Mouse (Mus musculus): ENCODE measurements around the gene Coro1b. TPM values are rescaled to one million over a fixed set of nuclear protein-coding genes. Genes with fewer than 3 reads are reported as not detected.

Coro1b gene
- total and polyA plus RNA-seq, 2 experiments from 2014 or later, result 90.7 to 137 TPM

DNA sequence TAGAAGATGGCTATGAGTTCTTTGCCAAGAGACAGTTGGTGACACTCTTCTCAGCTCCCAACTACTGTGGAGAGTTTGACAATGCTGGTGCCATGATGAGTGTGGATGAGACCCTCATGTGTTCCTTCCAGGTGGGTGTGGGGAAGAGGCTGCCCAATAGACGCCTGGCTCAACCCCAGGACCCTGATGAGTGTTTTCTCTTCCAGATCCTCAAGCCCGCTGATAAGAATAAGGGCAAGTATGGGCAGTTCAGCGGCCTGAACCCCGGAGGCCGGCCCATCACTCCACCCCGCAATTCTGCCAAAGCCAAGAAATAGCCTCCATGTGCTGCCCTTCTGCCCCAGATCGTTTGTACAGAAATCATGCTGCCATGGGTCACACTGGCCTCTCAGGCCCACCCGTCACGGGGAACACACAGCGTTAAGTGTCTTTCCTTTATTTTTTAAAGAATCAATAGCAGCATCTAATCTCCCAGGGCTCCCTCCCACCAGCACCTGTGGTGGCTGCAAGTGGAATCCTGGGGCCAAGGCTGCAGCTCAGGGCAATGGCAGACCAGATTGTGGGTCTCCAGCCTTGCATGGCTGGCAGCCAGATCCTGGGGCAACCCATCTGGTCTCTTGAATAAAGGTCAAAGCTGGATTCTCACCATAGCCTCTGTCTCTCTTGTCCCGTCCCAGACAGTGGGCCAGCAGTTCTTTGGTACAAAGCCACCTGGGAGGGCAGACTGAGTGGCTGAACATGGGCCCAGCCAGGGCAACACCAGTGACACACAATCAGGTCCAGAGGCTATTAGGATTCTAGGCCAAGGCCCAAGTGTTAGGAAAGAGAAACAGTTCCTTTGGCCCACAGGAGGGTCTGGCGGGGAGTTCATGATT lies 46.6 kb downstream of the Coro1b start:
- peaks cover 10% of the 10 kb centered on the region for H3K4me1 ChIP-seq (ENCODE audit: insufficient read depth, low read length)
- H3K36me3 ChIP-seq (ENCODE audit: insufficient read depth, low read length), result peaks cover 29% of the 10 kb centered on the region; the same call in 1 of the 2 replicates
- 0 out of 2 replicates have a peak, but pooled peaks have one; percentile 4 for ATAC-seq
- H3K9me3 ChIP-seq (ENCODE audit: low read length), result no peaks in the 10 kb centered on the region
- H3K27ac ChIP-seq, result peak overlapping the region; percentile 45; the same call in 1 of the 2 replicates
- no peaks in the 10 kb centered on the region for H3K27me3 ChIP-seq (ENCODE audit: insufficient read depth, low read length)
- no peak overlapping the region for H3K9ac ChIP-seq (replicated peaks; ENCODE audit: low read length)
- WGBS, result 54% methylated on average over 12 of the region's 12 CpGs
- no peak for TF ChIP-seq CTCF (IDR thresholded peaks at IDR 0.05; ENCODE audit: low read depth)
- H3K4me2 ChIP-seq (ENCODE audit: low read depth, low read length), result no peak overlapping the region
- DNase-seq (ENCODE audit: low spot score), result peak; percentile 80
- H3K4me3 ChIP-seq (ENCODE audit: low read length), result no peak overlapping the region

DNA sequence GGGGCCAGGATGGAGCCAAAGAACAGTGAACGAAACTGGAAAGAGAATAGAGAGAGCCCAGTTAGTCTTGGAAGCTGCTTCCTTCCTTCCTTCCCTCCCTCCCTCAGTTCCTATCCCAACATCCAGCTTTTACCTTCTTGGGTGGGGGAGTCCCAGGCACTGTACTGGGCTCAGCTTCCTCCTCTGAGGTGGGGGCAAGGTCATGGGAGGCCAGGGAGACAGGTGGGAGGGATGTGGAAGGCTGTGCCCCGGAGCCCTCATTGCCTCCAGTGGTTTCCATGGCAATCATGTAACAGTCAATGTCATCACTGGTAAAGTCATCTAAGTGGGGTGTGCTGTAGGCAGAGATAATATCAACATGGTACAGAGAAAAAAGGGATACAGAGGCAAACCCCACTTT lies 47.6 kb downstream of the Coro1b start:
- no peak for DNase-seq (ENCODE audit: low spot score)
- H3K9me3 ChIP-seq (ENCODE audit: low read length), result no peaks in the 10 kb centered on the region
- 64% methylated on average over 2 of the region's 2 CpGs for WGBS
- H3K4me3 ChIP-seq (ENCODE audit: low read length), result no peak overlapping the region
- no peak overlapping the region for H3K9ac ChIP-seq (replicated peaks; ENCODE audit: low read length)
- no peaks in the 10 kb centered on the region for H3K27me3 ChIP-seq (ENCODE audit: insufficient read depth, low read length)
- H3K4me2 ChIP-seq (ENCODE audit: low read depth, low read length), result no peak overlapping the region
- ATAC-seq, result no peak
- H3K4me1 ChIP-seq (ENCODE audit: insufficient read depth, low read length), result peaks cover 18% of the 10 kb centered on the region
- peaks cover 29% of the 10 kb centered on the region; the same call in 1 of the 2 replicates for H3K36me3 ChIP-seq (ENCODE audit: insufficient read depth, low read length)
- H3K27ac ChIP-seq, result peak overlapping the region; percentile 45; the same call in 1 of the 2 replicates
- TF ChIP-seq CTCF (IDR thresholded peaks at IDR 0.05; ENCODE audit: low read depth), result no peak

DNA sequence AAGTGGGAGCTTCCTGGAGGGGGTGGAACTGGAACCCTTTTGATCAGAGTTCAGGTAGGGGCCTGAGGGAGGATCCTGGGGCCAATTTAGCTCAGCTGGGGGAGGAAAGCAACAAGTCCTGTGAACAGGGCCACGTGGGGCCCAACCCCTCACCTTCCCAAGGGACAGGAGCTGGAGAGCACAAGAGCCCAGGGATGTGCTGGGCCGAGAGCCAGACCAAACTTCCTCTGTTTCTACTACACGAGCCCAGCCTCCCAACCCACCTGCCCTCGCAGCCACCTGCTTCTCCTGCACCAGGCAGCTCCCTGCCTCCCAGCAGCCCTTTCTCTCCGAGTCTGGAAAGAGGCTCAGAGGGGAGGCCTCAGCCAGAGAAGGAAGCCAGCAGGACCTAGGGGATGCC lies 48.1 kb downstream of the Coro1b start:
- ATAC-seq (no peak), DNase-seq (ENCODE audit: low spot score) (no peak)
- 43% methylated on average over 5 of the region's 5 CpGs for WGBS
- H3K9me3 ChIP-seq (ENCODE audit: low read length), result no peaks in the 10 kb centered on the region
- no peak overlapping the region for H3K9ac ChIP-seq (replicated peaks; ENCODE audit: low read length)
- no peak overlapping the region for H3K4me3 ChIP-seq (ENCODE audit: low read length)
- no peaks in the 10 kb centered on the region for H3K27me3 ChIP-seq (ENCODE audit: insufficient read depth, low read length)
- H3K4me2 ChIP-seq (ENCODE audit: low read depth, low read length), result no peak overlapping the region
- TF ChIP-seq CTCF (IDR thresholded peaks at IDR 0.05; ENCODE audit: low read depth), result no peak
- no peak overlapping the region for H3K27ac ChIP-seq
- H3K4me1 ChIP-seq (ENCODE audit: insufficient read depth, low read length), result peaks cover 18% of the 10 kb centered on the region
- H3K36me3 ChIP-seq (ENCODE audit: insufficient read depth, low read length), result peaks cover 29% of the 10 kb centered on the region; the same call in 1 of the 2 replicates

DNA sequence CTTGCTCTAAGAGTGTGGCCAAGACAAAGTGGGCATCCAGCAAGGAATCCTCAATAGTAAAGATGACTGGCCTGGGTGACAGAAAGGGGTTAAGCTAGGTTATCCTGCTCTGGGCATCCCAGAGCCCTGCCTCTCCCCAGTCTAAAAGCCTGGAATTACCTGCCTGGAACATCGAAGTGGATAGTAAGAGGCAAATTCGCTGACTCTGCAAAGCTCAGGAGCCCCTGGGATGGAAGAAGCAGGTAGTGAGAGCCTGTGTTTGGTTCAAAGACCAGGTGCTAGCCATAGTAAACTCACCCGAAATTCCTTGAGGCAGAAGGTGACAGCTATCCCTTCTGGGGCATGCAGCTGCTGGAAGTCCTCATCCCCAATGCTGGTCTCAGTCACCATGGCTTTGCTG lies 48.8 kb downstream of the Coro1b start:
- H3K9ac ChIP-seq (replicated peaks; ENCODE audit: low read length), result no peak overlapping the region
- peaks cover 21% of the 10 kb centered on the region for H3K4me1 ChIP-seq (ENCODE audit: insufficient read depth, low read length)
- DNase-seq (ENCODE audit: low spot score) (no peak), ATAC-seq (no peak)
- no peak overlapping the region for H3K4me3 ChIP-seq (ENCODE audit: low read length)
- H3K36me3 ChIP-seq (ENCODE audit: insufficient read depth, low read length), result peaks cover 29% of the 10 kb centered on the region; the same call in 1 of the 2 replicates
- H3K27ac ChIP-seq, result no peak overlapping the region
- no peak for TF ChIP-seq CTCF (IDR thresholded peaks at IDR 0.05; ENCODE audit: low read depth)
- H3K27me3 ChIP-seq (ENCODE audit: insufficient read depth, low read length), result no peaks in the 10 kb centered on the region
- 77% methylated on average over 3 of the region's 3 CpGs for WGBS
- no peak overlapping the region for H3K4me2 ChIP-seq (ENCODE audit: low read depth, low read length)
- no peaks in the 10 kb centered on the region for H3K9me3 ChIP-seq (ENCODE audit: low read length)

DNA sequence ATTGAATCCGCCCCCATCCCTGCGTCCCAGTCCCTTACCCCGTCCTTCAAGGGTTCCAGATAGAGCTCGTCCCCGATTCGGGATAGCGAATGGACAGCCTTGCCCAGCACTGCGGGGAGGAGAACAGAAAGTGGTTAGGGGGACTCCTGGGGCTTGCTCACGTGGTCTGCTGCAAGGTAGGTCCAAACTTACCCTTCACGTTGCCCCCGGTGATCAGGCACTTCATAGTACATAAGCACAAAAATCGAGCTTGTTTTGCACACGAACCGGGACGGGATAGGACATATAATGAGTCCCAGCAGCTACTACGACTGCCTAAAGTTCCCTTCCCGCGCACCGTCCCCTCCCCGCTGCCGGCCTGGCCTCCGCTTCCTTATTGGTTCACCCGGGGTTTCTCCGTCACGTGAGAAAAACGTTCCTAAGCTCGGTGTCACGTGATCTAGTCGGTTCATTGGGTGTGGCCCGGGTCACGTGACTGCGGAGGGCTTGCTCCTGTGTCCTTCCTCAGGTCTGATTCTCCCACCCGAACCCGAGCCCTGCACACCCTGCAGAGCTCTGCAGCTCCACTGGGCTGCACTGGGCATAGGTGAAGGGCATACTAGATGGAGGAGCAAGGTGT lies 53.0 kb downstream of the Coro1b start, which contains the start of gene Rad9a:
Gene Rad9a (minus strand): TSS at position 372 of the 619 bp plus-strand sequence.
- Histone ChIP-seq H3K9ac (replicated peaks; ENCODE audit: low read length) (peak within 1 kb of the TSS; percentile 69), H3K36me3 (ENCODE audit: insufficient read depth, low read length) (0 out of 2 replicates have a peak, but pooled peaks cover 3% of the 10 kb centered on the region), H3K9me3 (ENCODE audit: low read length) (no peaks in the 10 kb centered on the region), H3K27ac (peak within 1 kb of the TSS; percentile 42; the same call in 1 of the 2 replicates), H3K4me1 (ENCODE audit: insufficient read depth, low read length) (peaks cover 14% of the 10 kb centered on the region), H3K4me3 (ENCODE audit: low read length) (peak within 1 kb of the TSS; percentile 53), H3K4me2 (ENCODE audit: low read depth, low read length) (peak within 1 kb of the TSS; percentile 91), H3K27me3 (ENCODE audit: insufficient read depth, low read length) (no peaks in the 10 kb centered on the region)
- under 1% methylated on average over 34 of the region's 34 CpGs for WGBS
- ATAC-seq, result peak; percentile 89
- peak; percentile 97 for DNase-seq (ENCODE audit: low spot score)
- 0 out of 2 replicates have a peak, but pooled peaks have one; percentile 1 for TF ChIP-seq CTCF (IDR thresholded peaks at IDR 0.05; ENCODE audit: low read depth)

DNA sequence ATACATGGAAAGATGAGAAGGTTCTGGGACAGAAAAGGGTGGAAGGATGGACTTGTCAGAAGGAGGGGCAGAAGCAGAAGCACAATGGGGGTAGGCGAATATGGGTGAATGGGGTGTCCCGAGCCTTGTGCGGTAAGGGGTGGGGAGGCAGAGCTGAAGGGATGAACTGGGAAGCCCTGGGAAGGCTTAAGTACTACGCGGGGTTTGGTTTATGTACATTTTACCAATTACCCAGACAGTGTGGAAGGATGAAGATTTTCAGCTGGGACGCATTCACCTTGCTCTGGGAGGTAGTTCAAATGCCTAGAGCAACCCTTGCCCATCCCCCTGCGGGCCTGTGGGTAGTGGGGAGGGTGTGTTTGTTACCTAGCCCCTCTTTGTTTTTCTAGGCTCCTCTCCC lies 53.7 kb downstream of the Coro1b start:
- no peak for DNase-seq (ENCODE audit: low spot score)
- peak; percentile 4; the same call in 1 of the 2 replicates for ATAC-seq
- peak overlapping the region; percentile 91 for H3K4me2 ChIP-seq (ENCODE audit: low read depth, low read length)
- H3K36me3 ChIP-seq (ENCODE audit: insufficient read depth, low read length), result 0 out of 2 replicates have a peak, but pooled peaks cover 3% of the 10 kb centered on the region
- H3K27me3 ChIP-seq (ENCODE audit: insufficient read depth, low read length), result no peaks in the 10 kb centered on the region
- H3K27ac ChIP-seq, result no peak overlapping the region
- 27% methylated on average over 7 of the region's 7 CpGs for WGBS
- H3K9ac ChIP-seq (replicated peaks; ENCODE audit: low read length), result peak overlapping the region; percentile 69
- H3K9me3 ChIP-seq (ENCODE audit: low read length), result no peaks in the 10 kb centered on the region
- no peak for TF ChIP-seq CTCF (IDR thresholded peaks at IDR 0.05; ENCODE audit: low read depth)
- H3K4me3 ChIP-seq (ENCODE audit: low read length), result peak overlapping the region; percentile 53
- peaks cover 14% of the 10 kb centered on the region for H3K4me1 ChIP-seq (ENCODE audit: insufficient read depth, low read length)
